Mouse (Mus musculus): ENCODE measurements at regions not wholly inside any gene's neighbourhood (a gene's known extent, or its start where the extent isn't known, plus 50 kb on each side); places are given as distances from the start of the nearest gene placed in this dataset.
"Not testable (repeated sequence)": the region's sequence is repeated elsewhere in the genome, so short reads cannot be mapped to it uniquely, and the experiment has no call there.

GRCm38 (mm10) chr3:17620398-17620797 is 327.8 kb upstream of the Cypt12 start:
- Histone ChIP-seq H3K9ac (no peak overlapping the region), H3K9me3 (ENCODE audit: control insufficient read depth, low read length) (no peaks in the 10 kb centered on the region), H3K27ac (peak overlapping the region; percentile 94), H3K4me3 (replicated peaks; ENCODE audit: low read length) (no peak overlapping the region), H3K27me3 (ENCODE audit: control insufficient read depth, insufficient read depth, low read length) (peaks cover 3% of the 10 kb centered on the region; the same call in 1 of the 2 replicates), H3K4me1 (replicated peaks; ENCODE audit: control insufficient read depth, insufficient read depth, low read length) (peaks cover 14% of the 10 kb centered on the region; the same call in 1 of the 2 replicates), H3K36me3 (replicated peaks; ENCODE audit: control insufficient read depth, insufficient read depth) (no peaks in the 10 kb centered on the region), H3K4me2 (replicated peaks) (peak overlapping the region; percentile 47)
- DNase-seq (ENCODE audit: low spot score) (no peak), ATAC-seq (ENCODE audit: low FRiP score) (no peak)
- WGBS, result 64% methylated on average over 2 of the region's 2 CpGs

DNA sequence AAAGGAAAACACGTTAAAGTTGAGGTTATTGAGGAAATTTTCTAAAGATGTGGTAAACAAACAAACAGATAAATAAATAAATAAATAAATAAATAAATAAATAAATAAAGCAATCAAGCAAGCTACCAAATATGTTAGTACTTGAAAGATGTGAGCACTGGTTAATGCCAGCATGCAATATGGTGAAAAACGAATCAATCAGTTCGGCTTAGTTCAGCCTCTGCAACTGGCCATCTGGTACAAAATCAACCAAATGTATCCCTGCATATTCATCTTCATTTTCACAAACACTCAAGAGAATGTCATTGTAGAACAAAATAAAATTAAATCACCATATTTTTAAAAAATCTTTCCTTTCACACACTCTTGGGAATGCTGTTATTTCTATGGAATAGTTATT is 315.7 kb upstream of the Cypt12 start:
- no peaks in the 10 kb centered on the region for H3K27me3 ChIP-seq (ENCODE audit: control insufficient read depth, insufficient read depth, low read length)
- DNase-seq (ENCODE audit: low spot score) (no peak), ATAC-seq (ENCODE audit: low FRiP score) (no peak)
- H3K4me2 ChIP-seq (replicated peaks), result no peak overlapping the region
- H3K27ac ChIP-seq, result no peak overlapping the region
- no peak overlapping the region for H3K4me3 ChIP-seq (replicated peaks; ENCODE audit: low read length)
- H3K9ac ChIP-seq, result no peak overlapping the region
- no peaks in the 10 kb centered on the region for H3K9me3 ChIP-seq (ENCODE audit: control insufficient read depth, low read length)
- no peaks in the 10 kb centered on the region for H3K36me3 ChIP-seq (replicated peaks; ENCODE audit: control insufficient read depth, insufficient read depth)
- no peaks in the 10 kb centered on the region for H3K4me1 ChIP-seq (replicated peaks; ENCODE audit: control insufficient read depth, insufficient read depth, low read length)
- WGBS, result 72% methylated on average over 3 of the region's 3 CpGs

GRCm38 (mm10) chr3:17636276-17636675 is 311.9 kb upstream of the Cypt12 start:
- Histone ChIP-seq H3K36me3 (replicated peaks; ENCODE audit: control insufficient read depth, insufficient read depth) (no peaks in the 10 kb centered on the region), H3K9ac (no peak overlapping the region), H3K27me3 (ENCODE audit: control insufficient read depth, insufficient read depth, low read length) (no peaks in the 10 kb centered on the region), H3K9me3 (ENCODE audit: control insufficient read depth, low read length) (no peaks in the 10 kb centered on the region), H3K4me2 (replicated peaks) (no peak overlapping the region), H3K4me3 (replicated peaks; ENCODE audit: low read length) (no peak overlapping the region), H3K4me1 (replicated peaks; ENCODE audit: control insufficient read depth, insufficient read depth, low read length) (no peaks in the 10 kb centered on the region), H3K27ac (no peak overlapping the region)
- no peak for DNase-seq (ENCODE audit: low spot score)
- no peak for ATAC-seq (ENCODE audit: low FRiP score)

DNA sequence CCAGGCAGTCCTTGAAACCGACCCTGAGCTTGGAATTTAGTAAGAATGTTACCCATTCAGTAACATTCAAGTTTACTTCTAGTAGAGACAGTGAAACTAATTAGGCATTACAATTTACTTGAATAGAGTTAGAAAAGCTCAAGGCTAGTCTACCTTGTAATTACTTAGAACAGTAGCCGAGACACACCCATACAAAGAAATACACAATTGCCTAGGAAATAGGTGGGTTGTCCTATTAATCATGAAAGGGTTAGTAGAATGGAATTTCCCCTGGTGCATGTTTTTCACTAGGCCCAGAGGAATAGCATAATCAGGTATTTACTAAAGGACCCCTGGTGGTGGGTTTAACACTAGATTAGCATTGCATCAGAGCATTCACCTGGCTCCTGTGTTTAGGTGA is 288.2 kb upstream of the Cypt12 start:
- not testable (repeated sequence) for H3K9ac ChIP-seq; H3K4me1 ChIP-seq (replicated peaks; ENCODE audit: control insufficient read depth, insufficient read depth, low read length); ATAC-seq (ENCODE audit: low FRiP score); H3K27me3 ChIP-seq (ENCODE audit: control insufficient read depth, insufficient read depth, low read length); H3K9me3 ChIP-seq (ENCODE audit: control insufficient read depth, low read length); H3K4me3 ChIP-seq (replicated peaks; ENCODE audit: low read length); H3K27ac ChIP-seq; H3K4me2 ChIP-seq (replicated peaks); H3K36me3 ChIP-seq (replicated peaks; ENCODE audit: control insufficient read depth, insufficient read depth); DNase-seq (ENCODE audit: low spot score)
- WGBS, result 84% methylated on average over 2 of the region's 2 CpGs

GRCm38 (mm10) chr3:17661987-17662386 is 286.2 kb upstream of the Cypt12 start:
- WGBS, result 100% methylated on average over 1 of the region's 1 CpGs
- no peak overlapping the region for H3K27ac ChIP-seq
- H3K36me3 ChIP-seq (replicated peaks; ENCODE audit: control insufficient read depth, insufficient read depth), result no peaks in the 10 kb centered on the region
- H3K4me2 ChIP-seq (replicated peaks), result no peak overlapping the region
- no peaks in the 10 kb centered on the region for H3K4me1 ChIP-seq (replicated peaks; ENCODE audit: control insufficient read depth, insufficient read depth, low read length)
- no peaks in the 10 kb centered on the region for H3K27me3 ChIP-seq (ENCODE audit: control insufficient read depth, insufficient read depth, low read length)
- no peak overlapping the region for H3K4me3 ChIP-seq (replicated peaks; ENCODE audit: low read length)
- DNase-seq (ENCODE audit: low spot score), result no peak
- H3K9me3 ChIP-seq (ENCODE audit: control insufficient read depth, low read length), result no peaks in the 10 kb centered on the region
- ATAC-seq (ENCODE audit: low FRiP score), result no peak
- H3K9ac ChIP-seq, result no peak overlapping the region

GRCm38 (mm10) chr3:17667016-17667415 is 281.2 kb upstream of the Cypt12 start:
- 91% methylated on average over 1 of the region's 1 CpGs for WGBS
- H3K9ac ChIP-seq, result no peak overlapping the region
- H3K9me3 ChIP-seq (ENCODE audit: control insufficient read depth, low read length), result no peaks in the 10 kb centered on the region
- no peak overlapping the region for H3K27ac ChIP-seq
- no peak overlapping the region for H3K4me3 ChIP-seq (replicated peaks; ENCODE audit: low read length)
- no peak for DNase-seq (ENCODE audit: low spot score)
- no peaks in the 10 kb centered on the region for H3K36me3 ChIP-seq (replicated peaks; ENCODE audit: control insufficient read depth, insufficient read depth)
- no peaks in the 10 kb centered on the region for H3K4me1 ChIP-seq (replicated peaks; ENCODE audit: control insufficient read depth, insufficient read depth, low read length)
- H3K4me2 ChIP-seq (replicated peaks), result no peak overlapping the region
- no peaks in the 10 kb centered on the region for H3K27me3 ChIP-seq (ENCODE audit: control insufficient read depth, insufficient read depth, low read length)
- no peak for ATAC-seq (ENCODE audit: low FRiP score)

- DNase-seq (ENCODE audit: low spot score), result no peak
- Histone ChIP-seq H3K4me1 (replicated peaks; ENCODE audit: control insufficient read depth, insufficient read depth, low read length) (no peaks in the 10 kb centered on the region), H3K36me3 (replicated peaks; ENCODE audit: control insufficient read depth, insufficient read depth) (no peaks in the 10 kb centered on the region), H3K4me3 (replicated peaks; ENCODE audit: low read length) (no peak overlapping the region), H3K9me3 (ENCODE audit: control insufficient read depth, low read length) (no peaks in the 10 kb centered on the region), H3K4me2 (replicated peaks) (no peak overlapping the region), H3K27ac (no peak overlapping the region), H3K27me3 (ENCODE audit: control insufficient read depth, insufficient read depth, low read length) (no peaks in the 10 kb centered on the region), H3K9ac (no peak overlapping the region)
- ATAC-seq (ENCODE audit: low FRiP score), result no peak
- 91% methylated on average over 2 of the region's 2 CpGs for WGBS
These were observed 279.4 kb upstream of the Cypt12 start for GRCm38 (mm10) chr3:17668839-17669238.

Measured in hindbrain, embryonic 14.5 days (tissue).